Mouse (Mus musculus) heart, adult 18-20 months (tissue): ENCODE measurements around the gene Sez6. TPM values are rescaled to one million over a fixed set of nuclear protein-coding genes. Genes with fewer than 3 reads are reported as not detected.

ENCODE experiments used
- DNase-seq, 2 experiments: peaks; one replicate each; pipeline ENCODE4 v3.0.0; 2021 to 2022; ENCODE audit warnings: mixed read lengths in 1 of 2
- total RNA-seq, 2 experiments: library from RNA; stranded (reverse); gene quantifications; 2 replicates each; pipeline ENCODE4 v1.2.3; 2021

Sez6 gene
- total RNA-seq, 2 experiments from 2014 or later: 0.12 to 0.31 TPM

- peak; percentile 14 to 28 for DNase-seq
Measured at GRCm38 (mm10) chr11:77906097-77906687, 24.4 kb upstream of the Sez6 start.

DNA sequence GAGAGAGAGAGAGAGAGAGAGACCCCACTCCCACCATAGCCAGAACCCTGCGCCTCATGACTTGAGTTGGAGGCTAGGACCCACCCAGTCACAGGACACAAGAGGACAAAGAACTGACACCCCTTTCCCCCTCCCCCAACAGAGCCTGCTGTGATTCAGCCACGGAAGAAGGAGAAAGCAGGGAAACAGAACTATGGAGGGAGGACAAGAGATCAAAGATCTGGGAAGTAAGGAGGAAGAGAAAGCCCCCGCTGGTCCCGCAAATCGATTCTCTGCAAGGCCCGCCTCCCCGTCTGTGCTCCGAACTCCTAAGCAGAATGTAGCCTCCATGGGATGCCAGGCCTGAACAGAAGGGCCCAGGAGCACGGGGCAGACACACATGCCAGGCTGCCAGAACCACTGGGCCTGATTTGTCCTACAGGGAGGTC, 23.8 kb upstream of the Sez6 start:
- DNase-seq: no peak

- DNase-seq: no peak
Measured at GRCm38 (mm10) chr11:77908468-77908867, 22.1 kb upstream of the Sez6 start.

- DNase-seq: no peak
Measured at GRCm38 (mm10) chr11:77909376-77909775, 21.2 kb upstream of the Sez6 start.

GRCm38 (mm10) chr11:77909776-77910175, 20.8 kb upstream of the Sez6 start:
- DNase-seq: no peak

GRCm38 (mm10) chr11:77913505-77913904, 17.1 kb upstream of the Sez6 start:
- DNase-seq: no peak

DNA sequence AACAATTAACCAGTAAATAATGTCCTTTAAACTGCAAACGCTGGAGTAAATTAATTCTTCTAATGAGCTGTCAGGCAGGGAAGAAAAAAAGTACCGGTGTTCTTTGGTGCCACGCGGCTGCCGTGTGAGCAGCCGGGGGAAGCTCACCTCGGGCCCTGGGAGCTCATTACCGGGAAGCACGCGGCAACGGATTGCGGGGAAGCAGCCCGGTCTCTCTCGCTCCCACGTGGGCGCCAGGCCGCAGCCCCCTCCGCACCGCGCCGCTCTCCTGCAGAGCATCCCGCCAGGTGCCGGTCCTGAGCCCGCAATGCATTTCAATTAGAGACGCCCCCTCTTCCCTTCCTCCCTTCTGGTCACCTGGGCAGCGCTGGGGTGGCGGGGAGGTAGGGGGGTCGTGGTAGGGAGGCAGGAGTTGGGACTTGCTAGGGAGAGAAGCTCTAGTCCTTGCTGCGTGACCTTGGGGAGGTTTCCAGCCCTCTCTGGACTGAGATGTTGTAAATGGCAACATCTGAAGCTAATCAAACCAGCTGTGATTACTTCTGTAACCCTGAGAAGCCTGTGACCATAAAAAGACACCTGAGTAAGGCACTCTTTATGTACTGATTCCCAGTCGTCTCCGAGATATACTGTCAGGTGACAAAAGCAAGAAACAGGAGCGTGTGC, 15.9 kb upstream of the Sez6 start:
- DNase-seq: no peak

GRCm38 (mm10) chr11:77916741-77917140, 13.9 kb upstream of the Sez6 start:
- DNase-seq: no peak

DNA sequence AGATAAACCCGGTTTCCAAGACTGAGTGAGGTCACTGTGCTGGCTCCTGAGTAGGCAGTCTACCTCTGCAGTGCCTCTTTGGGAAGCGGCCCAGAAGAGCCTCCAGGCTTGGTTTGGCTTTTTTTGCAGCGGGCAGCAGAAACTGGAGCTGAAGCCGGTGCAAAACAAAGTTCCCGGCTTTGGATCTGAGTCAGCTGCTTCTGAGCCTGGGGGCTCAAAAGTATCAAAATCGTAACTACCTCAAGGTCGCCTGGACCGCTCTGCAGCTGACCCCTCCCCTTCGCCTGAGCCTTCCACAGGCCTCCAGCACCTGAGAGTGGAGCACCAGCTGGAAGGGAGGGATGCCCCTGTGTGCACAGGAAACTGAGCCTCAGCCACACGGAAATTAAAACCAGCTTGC, 13.4 kb upstream of the Sez6 start:
- DNase-seq: no peak

DNA sequence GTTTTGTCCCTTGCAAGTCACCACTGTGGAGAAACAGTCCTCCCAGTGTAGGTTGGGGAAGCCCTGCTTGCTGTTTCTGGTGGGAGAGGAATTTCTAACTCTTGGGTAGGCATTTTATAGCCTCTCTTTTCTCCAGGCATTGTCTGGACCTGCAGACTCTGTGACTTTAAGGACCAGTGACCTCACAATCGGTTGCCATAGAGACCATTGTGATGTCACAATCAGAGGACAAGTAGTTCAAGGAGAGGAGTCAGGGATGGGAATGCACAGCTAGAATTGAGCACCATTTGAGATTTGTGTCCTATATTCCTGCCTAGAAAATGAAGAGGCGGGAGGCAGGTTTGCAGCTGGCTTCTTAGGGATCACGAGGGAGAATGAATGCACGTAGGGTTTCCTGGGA, 7.3 kb upstream of the Sez6 start:
- DNase-seq: no peak

DNA sequence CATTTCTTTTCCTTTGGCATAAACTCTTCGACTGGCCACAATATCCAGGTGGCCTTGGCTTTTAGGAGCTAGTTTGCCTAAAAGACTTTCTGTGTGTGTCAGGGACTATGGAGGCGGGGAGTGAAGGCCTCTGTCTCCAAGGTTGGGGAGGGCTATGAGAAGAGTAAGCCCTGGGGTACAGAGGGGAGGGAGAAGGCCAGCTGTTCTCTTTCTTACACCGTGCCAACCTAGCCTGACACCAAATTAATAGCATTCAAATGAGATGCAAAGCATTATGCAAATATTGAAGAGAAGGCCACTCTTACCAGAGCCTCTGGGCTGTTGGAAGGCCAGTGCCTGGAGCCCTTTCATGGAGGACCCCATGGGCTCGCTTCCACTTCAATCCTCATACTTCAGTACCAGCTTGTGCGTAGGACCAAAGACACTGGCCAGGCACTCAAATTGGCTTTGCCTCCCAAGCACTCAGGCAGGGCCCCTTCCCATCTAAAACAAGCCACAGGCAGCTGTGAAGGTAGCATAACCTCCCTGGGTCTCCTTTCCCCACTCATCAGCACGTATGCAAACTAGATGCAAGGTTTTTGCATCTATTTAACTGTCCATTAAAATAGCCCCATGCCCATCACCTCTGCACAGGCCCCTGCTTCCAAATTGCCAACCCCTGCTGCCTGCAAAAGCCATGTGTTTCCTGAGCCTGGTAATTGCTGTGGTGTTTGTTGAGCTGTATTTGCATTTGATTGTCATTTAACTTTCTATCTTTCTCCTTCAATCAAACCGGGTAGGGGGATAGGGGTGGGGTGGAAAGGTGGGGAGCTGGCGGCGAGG, 4.6 kb upstream of the Sez6 start:
- DNase-seq: no peak

DNA sequence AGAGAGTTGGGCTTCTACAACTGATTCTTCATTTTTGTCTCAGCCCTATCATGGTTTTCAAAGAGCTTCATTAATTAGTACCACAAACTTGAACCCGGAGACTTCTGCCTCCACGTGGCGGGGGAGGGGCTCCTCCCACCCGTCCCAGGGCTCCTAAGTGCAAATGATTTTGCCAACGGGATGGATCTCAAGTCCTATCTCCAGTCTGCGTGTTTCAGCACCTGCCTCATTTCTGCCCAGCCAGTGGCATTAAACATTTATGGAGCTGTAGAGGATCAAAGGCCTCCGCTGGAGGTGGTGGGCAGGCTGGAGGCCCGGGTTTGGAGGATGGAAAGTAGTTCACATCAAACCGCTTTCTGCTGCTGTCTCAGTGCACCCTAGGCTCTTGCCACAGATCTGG, 3.9 kb upstream of the Sez6 start:
- DNase-seq: no peak

DNA sequence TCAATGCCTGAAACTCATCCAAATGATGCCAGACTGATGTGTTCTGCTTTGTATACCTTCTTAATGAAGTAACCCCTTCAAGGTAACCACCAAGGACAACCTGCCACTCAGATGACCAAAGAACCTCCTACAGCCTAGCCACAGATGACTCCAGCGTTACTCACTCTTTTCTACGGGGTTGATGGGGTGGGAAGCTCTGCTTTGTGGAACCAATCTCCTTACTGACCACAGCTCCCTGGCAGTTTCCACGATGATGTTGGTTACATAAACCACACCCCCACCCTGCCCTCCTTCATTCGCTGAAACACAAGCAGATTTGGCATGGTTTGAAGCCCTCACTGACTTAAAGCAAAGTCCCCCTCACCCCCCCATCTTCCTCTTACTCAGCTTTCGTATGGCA, 2.8 kb upstream of the Sez6 start:
- no peak for DNase-seq

DNA sequence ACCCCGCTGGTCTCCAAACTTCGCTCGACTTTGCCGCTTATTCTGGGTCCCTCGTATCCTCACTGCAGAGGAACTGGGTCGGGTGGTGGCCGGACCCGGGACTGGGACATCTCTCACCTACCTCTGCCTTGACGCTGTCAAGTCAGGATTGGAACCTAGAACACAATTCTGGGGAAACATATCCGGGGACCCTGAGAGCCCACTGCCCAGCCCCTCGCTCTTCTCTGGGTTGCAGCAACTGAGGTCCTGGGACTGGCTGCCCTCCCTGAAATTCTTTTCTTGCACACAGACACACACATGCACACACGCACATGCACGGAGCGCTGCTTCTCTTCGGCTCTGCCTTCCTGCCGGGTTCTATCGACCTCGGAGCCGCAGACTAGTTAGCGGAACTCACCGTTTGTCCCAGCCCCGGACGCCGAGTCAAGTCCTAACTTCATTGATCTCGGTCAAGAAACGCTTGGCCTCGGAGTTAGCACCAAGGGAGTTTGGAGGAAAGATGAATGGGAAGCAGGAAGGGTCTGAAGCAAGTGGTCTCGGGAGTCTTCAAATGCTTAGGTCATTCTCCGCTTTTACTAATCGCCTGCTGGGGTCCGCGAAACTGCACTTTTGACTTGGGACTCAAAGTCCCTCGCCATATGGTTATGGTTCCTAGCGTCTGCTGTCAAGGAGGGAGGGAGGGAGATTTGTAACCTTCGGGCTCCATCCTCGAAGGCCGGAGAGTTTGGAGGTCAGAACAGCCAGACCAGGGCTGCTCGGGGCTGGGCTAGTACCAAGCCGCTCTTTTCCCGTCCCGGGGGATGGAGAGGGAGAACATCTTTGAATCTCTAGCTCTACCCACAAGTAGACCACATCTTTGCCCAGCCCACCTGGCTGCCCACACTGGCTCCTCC, 1.2 kb downstream of the Sez6 start:
- no peak for DNase-seq

GRCm38 (mm10) chr11:77932576-77932975, 2.0 kb downstream of the Sez6 start:
- no peak for DNase-seq

DNA sequence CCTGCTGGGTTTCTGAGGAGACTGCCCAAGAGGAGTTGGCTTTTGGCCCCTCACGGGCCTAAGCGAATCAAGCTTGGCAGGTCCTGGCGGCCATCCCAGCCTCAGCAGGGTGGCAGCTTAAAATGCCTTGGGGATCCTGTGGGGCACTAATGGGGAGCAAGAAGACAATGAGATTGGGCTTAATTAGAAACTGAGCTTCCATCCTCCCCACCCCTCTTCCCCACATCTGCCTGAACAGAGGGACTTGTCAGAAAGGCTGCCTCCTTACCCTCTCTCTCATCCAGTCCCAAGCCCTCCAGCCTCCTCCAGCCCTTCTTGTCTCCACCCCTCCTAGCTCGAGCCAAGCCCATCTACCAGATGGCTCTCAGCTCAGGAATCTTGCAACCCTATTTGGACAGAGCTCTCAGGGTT, 3.5 kb downstream of the Sez6 start:
- DNase-seq: no peak

DNA sequence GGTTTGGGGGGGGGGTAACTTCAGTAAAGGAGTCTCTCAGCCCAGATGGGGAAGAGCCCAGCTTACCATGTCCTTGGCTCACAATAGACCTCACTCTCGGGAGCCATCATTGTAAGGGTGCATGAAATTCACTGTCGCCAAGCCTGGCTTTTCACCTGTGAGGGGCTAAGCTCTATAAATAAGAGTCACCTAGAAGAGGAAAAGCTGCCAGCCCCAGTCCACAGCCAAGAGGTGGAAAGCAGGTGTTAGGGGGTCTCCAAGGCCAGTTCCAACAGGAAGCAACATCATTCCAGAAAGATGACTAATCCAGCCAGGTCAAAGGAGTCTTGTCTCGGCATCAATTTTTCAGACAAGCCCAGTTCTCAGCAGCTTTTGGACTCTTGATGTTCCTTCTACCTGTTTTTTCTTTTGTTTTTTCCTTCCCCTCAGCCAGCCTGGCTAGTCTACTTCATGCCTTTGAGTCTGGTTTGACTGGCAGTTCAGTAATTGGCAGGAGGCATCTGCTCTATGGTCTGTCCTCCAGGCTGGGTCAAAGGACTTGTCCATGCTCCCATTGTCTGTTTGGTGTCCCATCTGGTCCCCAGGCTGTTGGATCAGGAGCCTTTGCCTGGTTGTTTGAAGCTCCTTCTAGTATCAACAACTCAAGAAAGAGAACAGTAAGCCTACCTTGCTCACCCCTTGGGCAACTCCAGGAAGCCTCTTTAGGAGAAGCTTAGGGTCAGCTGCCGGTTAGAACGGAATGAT, 4.1 kb downstream of the Sez6 start:
- no peak for DNase-seq

DNA sequence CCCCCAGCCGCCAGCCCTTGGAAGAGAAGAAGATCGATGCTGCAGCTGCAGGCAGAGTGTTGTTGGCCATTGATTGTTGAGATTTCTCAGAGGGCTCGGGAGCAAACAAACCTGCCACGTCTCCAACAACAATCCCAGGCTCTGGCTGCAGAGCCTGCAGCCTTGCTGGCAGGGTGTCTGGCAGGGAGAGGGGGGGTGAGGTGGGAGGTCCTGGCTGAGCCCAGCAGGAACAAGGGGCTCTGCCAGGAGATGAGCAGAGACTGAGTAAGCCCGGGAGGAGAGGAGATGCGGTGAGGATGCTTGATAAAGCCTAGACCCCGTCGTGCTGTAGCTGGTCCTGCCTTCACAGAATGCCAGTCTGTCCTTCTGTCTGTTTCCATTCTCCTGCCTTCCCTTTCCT, 6.2 kb downstream of the Sez6 start:
- no peak for DNase-seq

- no peak for DNase-seq
Measured at GRCm38 (mm10) chr11:77937649-77938410, 7.2 kb downstream of the Sez6 start.

GRCm38 (mm10) chr11:77942230-77942629, 11.6 kb downstream of the Sez6 start:
- DNase-seq: no peak

- no peak for DNase-seq
Measured at GRCm38 (mm10) chr11:77947860-77948259, 17.3 kb downstream of the Sez6 start.
